Mouse (Mus musculus): ENCODE results near the gene Relb. TPM values are rescaled to one million over a fixed set of nuclear protein-coding genes. Genes with fewer than 3 reads are reported as not detected.

The Relb gene
- 32.5 TPM for polyA plus RNA-seq (2017; shearing (Covaris generic))

GRCm38 (mm10) chr7:19629361-19629734 is at the start of gene Relb:
Gene Relb, minus strand, starts transcription at chr7:19629438.

DNA sequence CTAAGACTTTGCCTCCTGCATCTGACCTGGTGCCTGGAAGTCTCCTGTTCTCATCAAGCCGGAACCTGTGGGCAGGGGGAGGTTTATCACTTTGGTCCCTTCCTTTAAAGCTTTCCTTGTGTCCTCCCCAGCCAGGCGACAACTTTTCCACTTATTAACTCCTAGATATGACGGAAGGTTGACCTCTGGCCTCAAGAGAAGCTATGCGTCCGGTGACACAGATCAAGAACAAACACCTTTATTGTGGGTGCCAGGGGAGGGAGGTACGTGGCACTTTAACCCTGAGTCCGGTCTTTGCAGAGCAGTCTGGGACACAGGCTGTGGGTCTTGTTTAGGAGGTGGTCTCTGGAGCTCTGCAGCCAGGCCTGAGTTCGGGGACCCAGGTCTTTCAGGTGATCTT is 48.6 kb upstream of the Relb start, which contains the start of gene Apoc2:
Gene Apoc2 (minus strand): TSS at position 70 of the 400 bp plus-strand sequence.

DNA sequence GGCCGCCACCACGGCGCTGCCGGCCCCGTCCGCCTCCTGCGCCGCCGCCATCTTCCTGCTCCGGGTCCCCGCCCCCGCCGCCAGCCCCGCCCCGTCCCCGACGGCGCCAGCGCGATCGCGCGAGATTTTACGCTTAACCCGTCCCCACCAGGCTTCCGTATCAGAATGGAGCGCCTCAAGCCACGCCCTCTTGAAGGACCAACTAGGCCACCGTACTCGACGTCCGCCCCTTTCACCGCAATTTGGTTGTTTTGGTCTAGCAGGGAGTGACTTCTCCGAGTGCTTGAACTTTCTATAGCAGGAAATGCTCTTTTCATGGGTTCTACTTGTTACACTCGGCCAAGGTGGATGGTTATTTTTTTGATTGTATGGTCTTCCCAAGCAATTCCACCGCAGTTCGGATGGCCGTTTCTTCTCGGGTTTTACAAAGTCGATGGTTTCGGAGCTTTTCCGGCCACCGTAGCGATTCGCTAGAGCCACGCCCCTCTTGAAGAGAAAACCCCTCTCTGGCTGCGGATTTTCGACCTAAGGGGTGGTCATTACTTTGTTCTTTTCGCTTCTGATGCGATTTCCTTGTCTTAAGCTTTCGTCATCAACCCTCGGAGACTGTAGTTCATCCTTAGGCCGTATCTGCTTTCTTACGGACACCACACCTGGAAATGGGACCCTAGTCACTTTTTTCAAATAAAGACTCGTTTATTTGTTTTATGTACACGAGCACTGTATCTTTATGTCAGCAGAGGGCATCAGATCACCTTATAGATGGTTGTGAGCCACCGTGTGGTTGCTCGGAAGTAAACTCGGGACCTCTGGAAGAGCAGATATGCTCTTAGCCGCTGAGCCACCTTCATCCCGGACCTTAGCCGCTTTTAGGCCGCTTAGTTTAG is 36.0 kb upstream of the Relb start, which contains the start of gene Clptm1:
Gene Clptm1 (minus strand): TSS at position 79 of the 887 bp plus-strand sequence.

DNA sequence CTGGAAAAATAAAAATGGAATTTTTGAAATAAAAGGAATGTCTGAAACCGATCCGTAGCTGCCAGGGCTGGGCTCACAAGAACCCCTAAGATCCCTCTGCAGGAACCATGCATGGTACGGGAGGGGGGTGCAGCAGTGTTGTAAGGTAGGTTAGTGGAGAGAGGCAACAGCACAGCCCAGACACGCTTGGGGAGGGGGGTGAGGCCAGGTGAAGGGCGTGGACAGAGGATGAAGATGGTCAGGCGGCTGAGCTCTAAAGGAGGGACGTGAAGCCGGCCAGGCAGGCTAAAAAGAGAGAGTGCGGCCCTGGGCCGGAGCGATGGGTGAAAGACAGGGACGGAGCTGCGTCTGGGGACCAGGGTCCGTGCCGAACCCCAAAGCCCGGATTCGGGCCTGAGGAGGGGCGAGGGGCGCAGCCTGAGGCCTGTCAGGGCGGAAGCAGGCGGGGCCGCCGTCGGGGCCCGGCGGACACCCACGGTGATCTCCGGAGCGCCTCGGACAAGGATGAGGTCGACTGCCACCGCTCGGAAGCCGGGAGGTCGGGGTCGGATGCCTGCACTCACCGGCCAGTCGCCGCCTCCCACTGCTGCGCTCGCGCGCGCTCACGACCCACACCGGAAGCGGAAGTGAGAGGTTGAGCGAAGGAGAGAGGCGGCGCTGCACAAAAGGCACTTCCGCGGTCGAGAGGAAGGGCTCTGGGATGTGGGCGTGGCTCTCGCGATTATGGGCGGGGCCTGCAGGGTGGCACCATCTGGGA is 25.2 kb downstream of the Relb start, which contains the start of gene Clasrp:
Gene Clasrp (minus strand): TSS at position 638 of the 757 bp plus-strand sequence.

DNA sequence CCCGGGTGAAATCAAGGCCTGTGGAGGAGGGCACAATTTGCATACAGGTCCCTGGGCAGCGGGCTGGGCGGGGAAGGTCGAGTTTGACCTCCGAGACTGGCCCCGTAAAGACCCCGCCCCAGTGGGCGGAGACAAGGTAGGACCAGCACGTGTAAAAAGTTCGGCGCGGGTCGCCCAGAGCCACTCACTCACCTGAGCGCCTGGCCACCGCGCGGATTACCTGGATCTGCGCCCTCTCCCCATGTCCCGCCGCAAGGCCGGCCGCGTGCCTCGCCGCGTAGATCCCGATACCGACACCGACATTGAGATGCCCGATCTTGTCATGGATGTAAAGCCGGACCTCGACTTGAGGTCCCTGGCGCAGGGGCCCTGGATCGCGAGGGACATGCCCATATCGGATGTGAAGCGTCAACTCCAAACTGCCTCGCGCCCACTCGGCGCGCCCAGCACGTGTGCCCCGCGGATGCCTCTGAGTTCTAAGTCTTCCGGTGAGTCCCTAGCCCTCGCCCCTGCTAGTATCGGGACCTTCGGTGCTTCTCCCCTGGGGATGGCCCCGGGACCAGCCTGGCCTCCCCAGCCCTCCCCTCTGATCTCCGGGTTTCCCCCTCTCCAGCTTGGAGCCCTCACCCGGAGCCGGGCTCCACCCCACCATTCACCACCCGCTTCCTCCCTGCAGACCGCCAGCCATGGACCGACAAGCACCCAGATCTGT is 51.9 kb downstream of the Relb start, which contains the start of the genes Zfp296 and Gemin7:
Gene Zfp296 (plus strand): TSS at position 147 of the 712 bp plus-strand sequence.
Gene Gemin7 (minus strand): TSS at position 455 of the 712 bp plus-strand sequence.

GRCm38 (mm10) chr7:19562643-19563410 is 66.4 kb downstream of the Relb start, which contains the start of gene Ppp1r37:
Gene Ppp1r37, minus strand, starts transcription at chr7:19563076.

Other genes starting within 250 kb of the Relb start
- gene Ercc2, start 247.4 kb downstream of the Relb start, polyA plus RNA-seq (2017; shearing (Covaris generic)): 11.8 TPM
- 19.1 TPM for gene Klc3, start 225.3 kb downstream of the Relb start, polyA plus RNA-seq (2017; shearing (Covaris generic))
- gene Ckm, start 224.7 kb downstream of the Relb start, polyA plus RNA-seq (2017; shearing (Covaris generic)): not detected
- gene Mark4, start 170.6 kb downstream of the Relb start, polyA plus RNA-seq (2017; shearing (Covaris generic)): 2.1 TPM
- not detected for gene Exoc3l2, start 166.1 kb downstream of the Relb start, polyA plus RNA-seq (2017; shearing (Covaris generic))
- gene Bloc1s3, start 121.1 kb downstream of the Relb start, polyA plus RNA-seq (2017; shearing (Covaris generic)): 0.56 TPM
- 106 TPM for gene Trappc6a, start 121.0 kb downstream of the Relb start, polyA plus RNA-seq (2017; shearing (Covaris generic))
- gene Nkpd1, start 111.6 kb downstream of the Relb start, polyA plus RNA-seq (2017; shearing (Covaris generic)): not detected
- gene Ppp1r37, start 66.4 kb downstream of the Relb start, polyA plus RNA-seq (2017; shearing (Covaris generic)): 5.9 TPM
- gene Zfp296, start 52.2 kb downstream of the Relb start, polyA plus RNA-seq (2017; shearing (Covaris generic)): 2.6 TPM
- 100 TPM for gene Gemin7, start 51.8 kb downstream of the Relb start, polyA plus RNA-seq (2017; shearing (Covaris generic))
- gene Clasrp, start 25.0 kb downstream of the Relb start, polyA plus RNA-seq (2017; shearing (Covaris generic)): 16.8 TPM
- gene Clptm1, start 35.6 kb upstream of the Relb start, polyA plus RNA-seq (2017; shearing (Covaris generic)): 186 TPM
- gene Apoc2, start 48.5 kb upstream of the Relb start, polyA plus RNA-seq (2017; shearing (Covaris generic)): not detected
- not detected for gene Gm44805, start 52.0 kb upstream of the Relb start, polyA plus RNA-seq (2017; shearing (Covaris generic))
- not detected for gene Apoc4, start 52.0 kb upstream of the Relb start, polyA plus RNA-seq (2017; shearing (Covaris generic))
- 2.0 TPM for gene Apoc1, start 63.2 kb upstream of the Relb start, polyA plus RNA-seq (2017; shearing (Covaris generic))
- 35.2 TPM for gene Apoe, start 69.8 kb upstream of the Relb start, polyA plus RNA-seq (2017; shearing (Covaris generic))
- 22.8 TPM for gene Tomm40, start 86.0 kb upstream of the Relb start, polyA plus RNA-seq (2017; shearing (Covaris generic))
- 1.6 TPM for gene Nectin2, start 121.0 kb upstream of the Relb start, polyA plus RNA-seq (2017; shearing (Covaris generic))
- gene Bcam, start 141.6 kb upstream of the Relb start, polyA plus RNA-seq (2017; shearing (Covaris generic)): 21.0 TPM
- not detected for gene Cblc, start 167.4 kb upstream of the Relb start, polyA plus RNA-seq (2017; shearing (Covaris generic))
- gene Bcl3, start 193.3 kb upstream of the Relb start, polyA plus RNA-seq (2017; shearing (Covaris generic)): 16.0 TPM
- gene Gm19345, start 222.6 kb upstream of the Relb start, polyA plus RNA-seq (2017; shearing (Covaris generic)): not detected
- 0.52 TPM for gene Ceacam16, start 231.9 kb upstream of the Relb start, polyA plus RNA-seq (2017; shearing (Covaris generic))

All from inflammation-experienced regulatory T-cells, adult 16 weeks (primary cell).